Mouse (Mus musculus) layer of hippocampus, adult 9-10 months (tissue): ENCODE results near the gene Akap13.

Experiments used
- DNase-seq: peaks from one replicate; pipeline ENCODE4 v3.0.0; 2022; ENCODE audit warnings: low spot score

The Akap13 gene

DNA sequence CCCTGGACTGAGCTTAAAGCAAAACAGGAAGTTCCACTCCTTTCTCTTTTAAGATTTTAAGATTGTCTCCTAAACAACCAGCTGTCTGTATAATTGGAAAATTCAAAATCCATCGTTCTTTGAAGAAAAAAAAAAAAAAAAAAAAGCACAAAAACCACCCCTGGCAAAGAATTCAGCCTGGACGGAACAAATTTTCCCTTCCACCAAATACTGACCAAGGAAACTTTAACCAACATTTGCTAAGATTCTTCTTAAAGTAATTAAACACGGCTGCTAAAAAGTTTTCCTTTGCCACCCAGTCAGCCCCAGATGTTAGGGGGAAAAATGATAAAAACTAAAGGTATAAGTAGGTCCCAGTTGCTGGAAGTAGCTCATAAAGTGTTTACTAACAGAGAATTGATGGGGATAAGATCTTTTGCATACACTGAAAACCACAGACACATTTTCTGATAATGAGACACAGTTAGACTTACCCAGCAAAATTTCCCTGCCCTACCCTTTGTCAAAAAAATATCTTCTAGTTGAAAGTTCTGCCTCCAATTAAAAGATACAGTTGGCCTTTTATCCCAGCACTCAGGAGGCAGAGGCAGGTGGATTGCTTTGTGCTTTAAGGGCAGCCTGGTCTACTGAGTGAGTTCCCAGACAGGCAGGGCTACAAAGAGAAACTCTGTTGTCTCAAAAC, 338.5 kb downstream of the Akap13 start:
- no peak for DNase-seq

DNA sequence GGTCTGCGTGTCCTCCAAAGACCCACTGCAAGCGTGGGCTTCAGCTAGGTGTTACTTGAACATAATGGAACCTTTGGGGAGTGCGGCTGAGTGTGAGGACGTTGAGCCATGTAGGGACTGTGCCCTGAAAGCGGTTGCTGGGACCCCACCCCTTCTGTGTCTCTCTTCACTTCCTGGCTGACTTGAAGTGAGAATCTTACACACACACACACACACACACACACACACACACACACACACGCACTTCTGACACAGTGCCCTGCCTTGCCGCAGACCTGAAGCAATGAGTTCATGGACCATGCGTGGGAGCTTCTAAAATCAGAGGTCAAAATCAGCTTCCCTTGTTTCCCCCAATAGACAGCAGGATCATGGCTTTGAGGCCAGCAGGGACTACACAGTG, 339.8 kb downstream of the Akap13 start:
- DNase-seq: no peak

GRCm38 (mm10) chr7:75796474-75796873, 341.1 kb downstream of the Akap13 start:
- DNase-seq: no peak

DNA sequence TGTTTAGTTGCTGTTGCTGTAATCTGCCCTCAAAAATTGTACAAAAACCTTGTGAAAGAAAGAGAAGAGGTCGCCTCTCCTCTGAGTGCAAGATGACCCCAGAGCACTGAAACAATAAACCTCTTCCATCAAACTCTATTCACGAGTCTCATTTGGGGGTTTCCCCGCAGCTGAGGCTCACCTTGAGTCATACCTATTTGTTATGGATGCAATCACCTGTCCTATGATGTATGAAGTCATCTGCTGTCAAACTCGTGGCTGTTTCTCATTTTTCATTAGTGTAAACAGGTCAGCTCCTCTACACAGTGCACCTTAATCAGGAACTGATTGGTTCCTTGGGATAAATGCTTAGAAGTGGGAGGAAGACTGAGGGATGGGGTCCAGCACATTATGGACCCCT, 345.2 kb downstream of the Akap13 start:
- DNase-seq: no peak

GRCm38 (mm10) chr7:75801022-75801421, 345.7 kb downstream of the Akap13 start:
- no peak for DNase-seq

DNA sequence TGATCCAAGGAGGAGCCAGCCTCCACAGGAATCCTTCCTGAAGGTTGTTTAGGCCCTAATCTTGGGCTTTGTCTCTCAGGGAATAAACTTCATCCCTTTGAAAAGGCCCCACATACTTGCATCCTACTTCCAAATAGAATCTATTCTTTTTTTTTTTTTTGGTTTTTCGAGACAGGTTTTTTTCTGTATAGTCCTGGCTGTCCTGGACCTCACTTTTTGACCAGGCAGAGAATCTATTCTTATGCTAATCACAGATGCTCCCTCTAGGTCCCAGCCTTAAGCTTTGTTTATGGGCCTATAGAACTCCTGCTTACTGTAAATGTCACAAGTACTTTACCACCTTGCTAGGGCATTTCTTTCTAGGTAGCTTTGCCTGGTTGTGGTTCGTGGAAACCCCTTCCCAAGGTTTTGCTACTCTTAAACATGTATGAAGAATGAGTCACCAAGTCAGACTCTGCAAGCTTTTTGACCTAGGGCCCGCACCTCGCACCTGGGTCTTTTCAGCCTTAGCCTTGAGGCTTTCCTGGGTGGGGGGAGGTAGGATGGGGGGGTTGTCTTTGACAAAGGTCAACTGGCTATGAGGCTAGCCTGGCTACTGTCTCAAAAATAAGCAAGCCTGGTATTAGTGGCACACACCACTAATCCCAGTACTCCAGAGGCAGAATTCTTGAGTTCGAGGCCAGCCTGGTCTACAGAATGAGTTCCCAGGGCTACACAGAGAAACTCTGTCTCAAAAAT, 346.5 kb downstream of the Akap13 start:
- no peak for DNase-seq

GRCm38 (mm10) chr7:75802887-75803286, 347.6 kb downstream of the Akap13 start:
- DNase-seq: no peak
